Mouse (Mus musculus): ENCODE data around the gene Ankrd33b.

- TF ChIP-seq GATA1 (IDR thresholded peaks at IDR 0.05; ENCODE audit: borderline replicate concordance, low read length): no peak
- TF ChIP-seq FLI1 (IDR thresholded peaks at IDR 0.05; ENCODE audit: low read length): no peak
Observed at GRCm38 (mm10) chr15:31367481-31368200, at the start of gene Ankrd33b.
